Mouse (Mus musculus) cerebellum, adult (tissue): Measurements from ENCODE around the gene Vmn1r19.
"Not testable (repeated sequence)": the region's sequence is repeated elsewhere in the genome, so short reads cannot be mapped to it uniquely, and the experiment has no call there.

Experiments used
- ATAC-seq: cut with Nextera tagmentation; 2 replicates; pipeline ENCODE4 v1.9.2; 2017; ENCODE audit warnings: mild to moderate bottlenecking, moderate library complexity, mixed read lengths; ENCODE audit not compliant: insufficient number of reproducible peaks, low FRiP score, low TSS enrichment

Gene Vmn1r19

GRCm38 (mm10) chr6:57403480-57403879 is at the start of gene Vmn1r19:
Vmn1r19 (plus strand) TSS chr6:57403780.
- ATAC-seq: not testable (repeated sequence)

GRCm38 (mm10) chr6:57356864-57357263 is 46.7 kb upstream of the Vmn1r19 start:
- ATAC-seq: no peak

- ATAC-seq: no peak
Observed at GRCm38 (mm10) chr6:57363627-57364026, 40.0 kb upstream of the Vmn1r19 start, which contains the start of gene Vmn1r17. Vmn1r17 (minus strand) TSS chr6:57363727.

GRCm38 (mm10) chr6:57365866-57366265 is 37.7 kb upstream of the Vmn1r19 start:
- ATAC-seq: not testable (repeated sequence)

DNA sequence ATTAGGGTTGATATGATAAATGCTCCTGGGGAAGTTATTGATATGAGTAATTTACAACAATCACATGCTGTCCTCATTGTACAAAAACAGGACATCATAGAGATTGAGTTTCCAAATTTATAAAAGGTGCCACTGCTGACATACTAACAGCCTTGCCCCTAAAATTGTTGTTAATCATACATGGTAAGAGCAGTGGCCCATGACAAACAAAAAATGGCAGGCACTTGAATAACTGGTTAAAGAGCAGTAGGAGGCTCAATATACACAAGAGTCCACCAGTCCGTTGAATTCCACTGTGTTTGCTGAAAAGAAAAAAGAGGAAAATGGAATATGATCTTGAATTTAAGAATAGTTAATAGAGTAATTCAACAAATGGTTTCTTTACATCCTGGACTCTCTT is 36.1 kb upstream of the Vmn1r19 start:
- no peak for ATAC-seq

DNA sequence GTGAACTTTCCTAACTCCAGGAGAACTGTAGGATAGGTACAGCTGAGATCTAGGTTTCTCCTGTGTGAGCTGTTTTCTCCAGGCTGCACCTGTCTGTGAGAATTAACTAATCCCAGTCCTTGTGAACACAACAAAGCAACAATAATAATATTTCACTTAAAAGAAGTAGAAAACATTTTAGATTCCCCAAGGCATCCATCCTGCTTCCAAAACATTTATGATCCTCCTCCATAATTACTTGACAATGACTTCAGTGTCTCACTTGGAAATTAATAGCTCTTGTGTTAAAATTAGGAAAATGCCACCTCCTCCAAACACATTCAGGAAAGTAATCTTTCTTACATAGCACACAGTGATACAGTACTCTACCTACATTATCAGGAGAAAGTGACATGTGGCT is 7.9 kb upstream of the Vmn1r19 start, which contains the start of gene Vmn1r18:
TSS of gene Vmn1r18 (minus strand) at position 101 of the 400 bp plus-strand sequence.
- no peak for ATAC-seq

- no peak for ATAC-seq
Observed at GRCm38 (mm10) chr6:57428630-57429029, 25.1 kb downstream of the Vmn1r19 start, which contains the start of gene Vmn1r20. Vmn1r20 (plus strand) TSS chr6:57428930.

DNA sequence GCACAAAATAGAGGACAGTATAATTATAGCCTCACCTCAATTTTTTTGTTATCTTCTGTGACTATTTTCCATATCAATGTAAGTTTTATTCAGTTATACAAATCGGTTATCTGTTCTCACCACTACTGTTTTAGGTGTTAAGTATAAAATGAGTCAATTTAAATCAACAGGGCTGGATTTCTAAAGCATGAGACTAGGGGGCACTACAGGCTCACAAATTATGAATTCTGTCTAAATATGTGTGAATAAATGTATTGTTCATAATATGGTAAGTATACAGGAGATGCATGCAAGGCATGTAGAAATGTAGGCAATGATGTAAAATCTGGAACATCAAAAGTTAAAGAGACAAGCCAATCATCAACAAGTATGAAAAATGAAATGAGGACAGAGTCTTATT is 27.6 kb downstream of the Vmn1r19 start:
- no peak for ATAC-seq
